Mouse (Mus musculus): ENCODE results near the gene Zfand6.

Zfand6 gene

GRCm38 (mm10) chr7:84594087-84594916, 95.5 kb downstream of the Zfand6 start:
- no peak for DNase-seq (ENCODE audit: low spot score)

GRCm38 (mm10) chr7:84591347-84591746, 98.4 kb downstream of the Zfand6 start:
- no peak for DNase-seq (ENCODE audit: low spot score)

GRCm38 (mm10) chr7:84590622-84591021, 99.1 kb downstream of the Zfand6 start:
- DNase-seq (ENCODE audit: low spot score), result no peak

- DNase-seq (ENCODE audit: low spot score), result no peak
Observed at GRCm38 (mm10) chr7:84587101-84587783, 102.5 kb downstream of the Zfand6 start.

- DNase-seq (ENCODE audit: low spot score), result no peak
Observed at GRCm38 (mm10) chr7:84586360-84587100, 103.2 kb downstream of the Zfand6 start.

GRCm38 (mm10) chr7:84585086-84585485, 104.7 kb downstream of the Zfand6 start:
- DNase-seq (ENCODE audit: low spot score), result no peak

GRCm38 (mm10) chr7:84579769-84580168, 110.0 kb downstream of the Zfand6 start:
- no peak for DNase-seq (ENCODE audit: low spot score)

GRCm38 (mm10) chr7:84578841-84579240, 110.9 kb downstream of the Zfand6 start:
- DNase-seq (ENCODE audit: low spot score), result no peak

- DNase-seq (ENCODE audit: low spot score), result no peak
Observed at GRCm38 (mm10) chr7:84577034-84577433, 112.7 kb downstream of the Zfand6 start.

GRCm38 (mm10) chr7:84566200-84566599, 123.6 kb downstream of the Zfand6 start:
- DNase-seq (ENCODE audit: low spot score), result no peak

GRCm38 (mm10) chr7:84564236-84564635, 125.5 kb downstream of the Zfand6 start:
- DNase-seq (ENCODE audit: low spot score), result no peak

All from urinary bladder, postnatal 14 days (tissue).